Mouse (Mus musculus) spleen, adult 2 months (tissue): ENCODE measurements around the gene Zfp1.

ENCODE experiments used
- CTCF ChIP-seq: fragments of 200-500 bp; IDR thresholded peaks from 2 replicates; pipeline ENCODE4 v1.5.1; 2011; ENCODE audit warnings: mild to moderate bottlenecking, inconsistent platforms; ENCODE audit not compliant: insufficient read depth, insufficient read length, insufficient replicate concordance; ENCODE audit errors: extremely low read depth
- POLR2A ChIP-seq: fragments of 200-500 bp; IDR thresholded peaks from 2 replicates; pipeline ENCODE4 v1.6.1; 2011; ENCODE audit warnings: low read depth, low read length, inconsistent platforms

GRCm38 (mm10) chr8:111690960-111691445 is 47.8 kb downstream of the Zfp1 start, which contains the start of gene Ctrb1:
- TF ChIP-seq CTCF, result no peak
- TF ChIP-seq POLR2A, result no peak
